Mouse (Mus musculus) cortical plate, adult 2 months (tissue): Measurements from ENCODE around the gene Clic6.

Source experiments
- CTCF ChIP-seq: fragments of 200-500 bp; IDR thresholded peaks from 2 replicates; pipeline ENCODE4 v1.5.1; 2011; ENCODE audit warnings: mild to moderate bottlenecking, control low read depth, low read length; ENCODE audit not compliant: insufficient read depth; ENCODE audit errors: extremely low read depth
- POLR2A ChIP-seq: fragments of 200-500 bp; IDR thresholded peaks from 2 replicates; pipeline ENCODE4 v1.6.1; 2011; ENCODE audit warnings: mild to moderate bottlenecking, low read length, control low read depth; ENCODE audit not compliant: insufficient read depth; ENCODE audit errors: extremely low read depth

DNA sequence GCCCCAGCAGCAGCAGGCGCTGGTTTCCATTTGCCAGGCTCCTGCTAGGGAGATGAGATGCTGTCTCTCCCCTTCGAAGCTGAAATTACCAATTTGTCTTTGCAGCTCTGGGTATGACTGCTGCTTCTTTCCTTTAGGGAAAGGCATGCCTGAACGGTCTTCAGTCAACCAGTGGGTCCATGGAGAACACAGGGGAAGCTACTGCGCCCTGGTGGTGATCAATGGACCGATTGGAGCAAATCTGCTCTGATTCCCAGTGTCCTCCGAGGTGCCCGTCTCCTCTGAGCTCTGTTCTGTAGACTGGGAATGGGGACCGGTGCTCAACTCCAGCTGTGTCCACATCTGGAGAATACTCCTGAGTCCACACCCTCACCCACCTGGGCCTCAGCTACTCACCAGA is 30.0 kb upstream of the Clic6 start:
- TF ChIP-seq CTCF (no peak), POLR2A (no peak)
